Mouse (Mus musculus) gastrocnemius, postnatal 10 days (tissue): ENCODE data around the gene Slc35f3. TPM values are rescaled to one million over a fixed set of nuclear protein-coding genes. Genes with fewer than 3 reads are reported as not detected.
A peak's percentile ranks its signal among the peaks of the same experiment; 100 is the strongest.

Experiments
- DNase-seq: peaks from one replicate; pipeline ENCODE4 v3.0.0; 2021; ENCODE audit warnings: mixed read lengths
- long read RNA-seq, 2 experiments: library from polyadenylated mRNA; stranded (forward); transcript quantifications; one replicate each; pipeline ENCODE4 v2.0.0; 2021
- total RNA-seq, 2 experiments: library from RNA; stranded (reverse); gene quantifications; 2 replicates each; pipeline ENCODE4 v1.2.3; 2021

Slc35f3 gene
- total RNA-seq = under 1 TPM; 0.25 to 0.35 TPM
- long read RNA-seq, experiment 1, partial matches to known transcripts = 0 of 1 reads
- long read RNA-seq, experiment 1, other reads (novel, unspliced or antisense) = 1 of 1 reads
- long read RNA-seq, experiment 2 = 0 reads

DNA sequence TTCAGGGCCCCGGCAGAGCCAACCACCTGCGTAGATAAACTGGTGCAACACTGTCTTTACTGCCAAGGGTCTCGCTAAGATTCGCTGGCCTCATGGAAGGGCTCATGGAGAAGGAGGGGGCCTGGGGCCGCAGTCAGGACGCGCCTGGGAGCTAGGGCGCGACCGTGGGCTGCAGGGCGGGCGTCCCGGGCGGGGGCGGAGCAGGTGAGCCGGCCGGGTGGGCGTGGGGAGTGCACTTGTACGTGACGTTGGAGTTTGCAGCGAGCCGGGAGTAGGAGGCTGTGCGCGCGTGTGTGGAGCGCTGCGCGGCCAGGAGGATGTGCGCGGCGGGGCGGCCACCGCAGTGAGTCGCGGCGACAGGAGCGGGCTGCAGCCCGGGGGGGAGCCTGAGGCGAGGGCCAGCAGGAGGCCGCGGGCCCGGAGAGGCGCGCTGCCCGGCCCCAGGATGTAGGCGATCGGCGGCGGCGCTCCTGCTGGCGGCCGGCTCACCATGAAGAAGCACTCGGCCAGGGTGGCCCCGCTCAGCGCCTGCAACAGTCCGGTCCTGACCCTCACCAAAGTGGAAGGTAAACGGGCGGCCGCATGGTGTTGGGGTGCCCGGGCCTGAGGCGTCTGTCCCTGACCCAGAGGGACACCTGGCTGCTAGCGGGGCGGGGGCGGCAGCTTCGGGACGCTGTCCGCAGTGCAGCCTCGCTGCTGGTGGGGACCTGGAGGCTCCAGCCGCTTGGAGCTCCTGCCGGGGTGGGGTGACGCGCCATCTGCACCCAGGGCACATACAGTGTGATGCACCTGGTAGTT lies at the start of gene Slc35f3:
Gene Slc35f3 (plus strand): TSS at position 263 of the 798 bp plus-strand sequence.
- peak; percentile 26 for DNase-seq

DNA sequence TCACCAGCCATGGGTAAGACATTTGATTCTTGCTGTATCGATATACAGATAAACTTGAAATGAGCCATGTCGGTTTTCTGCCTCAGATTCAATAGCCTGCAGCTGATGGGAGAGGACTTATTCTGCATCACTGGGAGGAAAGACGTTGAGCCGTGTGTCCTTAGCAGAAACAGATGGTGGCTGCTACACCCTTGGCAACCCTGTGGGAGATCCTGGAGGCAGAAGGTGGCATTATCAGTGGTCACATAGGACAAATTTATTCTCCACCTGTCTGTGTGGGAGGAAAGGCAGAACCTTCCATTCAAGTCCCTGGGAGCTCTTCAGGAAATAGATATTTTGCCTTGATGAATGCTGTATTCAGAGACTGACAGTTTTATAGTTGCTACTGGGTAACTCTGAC lies 47.9 kb upstream of the Slc35f3 start:
- no peak for DNase-seq

DNA sequence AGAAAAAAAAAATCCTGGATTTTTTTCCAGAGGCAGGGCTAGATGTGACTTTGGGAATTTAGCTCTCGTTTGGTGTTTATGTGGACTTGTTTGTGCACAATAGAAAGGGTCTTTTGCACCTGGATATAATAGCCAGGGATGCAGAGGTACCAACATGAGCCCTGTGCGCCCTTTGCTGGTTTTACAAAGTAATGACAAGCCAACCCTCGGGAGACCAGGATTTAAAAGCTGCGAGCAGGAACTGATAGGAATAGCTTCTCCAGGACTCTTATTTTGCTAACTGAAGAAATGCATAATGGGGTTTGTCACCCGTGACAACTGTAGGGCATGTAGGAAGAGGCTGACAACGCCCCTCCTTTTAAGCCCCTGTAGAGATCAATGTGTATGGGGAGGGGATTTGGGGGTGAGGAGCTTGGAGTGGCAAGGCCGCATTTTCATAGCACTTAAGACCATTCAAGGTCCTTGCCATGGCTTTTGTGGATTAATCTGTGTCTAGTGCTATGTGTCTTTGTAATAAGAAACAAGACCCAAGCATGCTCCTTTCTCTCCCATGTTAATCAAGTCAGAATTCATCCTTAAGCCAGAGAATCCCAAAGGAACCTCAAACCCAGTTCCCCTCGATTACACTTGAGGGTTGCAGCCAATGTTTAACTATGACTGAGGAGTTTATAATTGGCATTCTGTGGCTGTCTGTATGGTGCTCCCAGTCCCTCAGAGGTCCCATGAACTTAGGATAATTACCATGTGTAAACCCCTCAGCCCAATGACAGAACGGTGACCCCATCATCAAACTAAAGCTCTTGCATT lies 41.6 kb upstream of the Slc35f3 start:
- no peak for DNase-seq

DNA sequence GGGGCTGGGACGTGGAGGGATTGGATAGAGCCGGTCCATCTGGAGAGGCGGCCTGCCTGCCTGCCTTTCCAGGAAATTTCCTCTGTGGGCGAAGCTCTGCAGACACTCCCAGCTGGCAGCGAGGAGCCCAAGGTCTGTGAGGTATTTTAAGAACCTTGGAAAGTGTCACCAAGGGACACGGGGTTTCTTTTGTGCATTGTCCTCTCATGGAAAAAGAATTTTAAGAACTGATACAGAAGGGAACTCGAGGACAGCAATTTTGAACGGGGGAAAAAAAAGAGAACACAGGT lies 41.0 kb upstream of the Slc35f3 start:
- no peak for DNase-seq

DNA sequence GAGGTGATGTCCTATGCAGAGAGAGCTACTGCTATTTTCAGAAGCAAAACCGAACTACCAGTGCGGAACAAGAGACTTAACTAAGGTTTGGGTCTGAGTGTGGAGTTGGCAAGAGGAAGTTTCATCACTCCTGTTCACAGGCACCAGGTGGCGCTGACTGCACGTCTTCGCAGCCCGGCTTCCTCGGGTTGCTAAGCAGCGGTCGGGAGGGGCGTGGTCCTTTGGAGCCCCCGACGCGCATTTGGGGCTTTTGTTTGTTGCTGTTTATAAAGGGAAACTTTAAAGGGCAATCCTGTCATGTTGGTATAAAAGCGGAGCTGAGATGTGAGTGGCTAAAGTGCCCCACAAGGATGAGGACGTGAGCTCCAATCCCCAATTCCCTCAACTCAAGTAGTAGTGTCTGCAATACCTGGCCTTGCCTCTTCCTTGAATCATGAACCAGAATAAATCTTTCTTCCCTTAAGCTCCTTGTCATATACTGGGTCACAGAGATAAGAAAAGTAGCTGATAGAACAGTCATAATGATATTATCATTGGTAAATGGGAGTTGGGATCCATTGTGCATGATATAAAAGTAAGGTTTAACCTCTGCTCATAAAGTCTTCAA lies 40.1 kb upstream of the Slc35f3 start:
- DNase-seq = peak; percentile 77

DNA sequence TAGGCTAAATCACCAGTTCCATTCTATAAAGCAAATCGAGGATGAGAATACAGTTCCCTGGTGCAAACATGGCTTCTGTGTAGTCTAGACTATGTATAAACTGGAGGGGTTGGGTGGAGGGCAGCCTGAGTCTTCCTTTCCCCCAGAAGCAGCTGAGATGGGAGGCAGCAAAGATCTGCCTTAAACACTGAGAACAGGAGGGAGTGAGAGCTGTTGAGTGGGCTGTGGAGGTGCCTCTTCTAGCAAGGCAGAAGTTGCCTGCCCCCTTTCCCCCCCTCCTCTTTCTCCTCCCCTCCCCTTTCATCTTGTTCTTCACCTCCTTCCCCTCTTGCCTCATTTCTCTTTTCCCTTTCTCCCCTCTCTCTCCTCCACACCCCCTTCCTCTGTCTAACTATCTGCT lies 33.2 kb upstream of the Slc35f3 start:
- no peak for DNase-seq

DNA sequence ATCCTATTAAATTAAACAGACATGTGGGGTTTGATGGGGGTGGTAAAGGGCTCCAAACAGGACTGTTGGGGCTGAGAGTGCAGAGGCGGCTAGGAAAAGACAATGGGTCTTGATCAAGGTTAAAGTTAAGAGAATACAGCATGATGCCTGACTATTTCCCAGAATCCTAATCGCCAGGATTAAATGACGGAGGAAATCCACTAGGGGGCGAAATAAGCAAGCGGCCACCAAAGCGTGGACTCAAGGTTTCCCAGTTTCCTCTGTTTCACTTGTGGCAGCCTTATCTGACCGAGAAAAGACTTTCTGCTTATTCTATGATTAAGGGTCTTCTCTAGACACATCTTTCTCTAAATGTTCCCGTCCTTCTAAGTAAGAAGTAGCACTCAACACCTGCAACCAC lies 31.2 kb upstream of the Slc35f3 start:
- no peak for DNase-seq

DNA sequence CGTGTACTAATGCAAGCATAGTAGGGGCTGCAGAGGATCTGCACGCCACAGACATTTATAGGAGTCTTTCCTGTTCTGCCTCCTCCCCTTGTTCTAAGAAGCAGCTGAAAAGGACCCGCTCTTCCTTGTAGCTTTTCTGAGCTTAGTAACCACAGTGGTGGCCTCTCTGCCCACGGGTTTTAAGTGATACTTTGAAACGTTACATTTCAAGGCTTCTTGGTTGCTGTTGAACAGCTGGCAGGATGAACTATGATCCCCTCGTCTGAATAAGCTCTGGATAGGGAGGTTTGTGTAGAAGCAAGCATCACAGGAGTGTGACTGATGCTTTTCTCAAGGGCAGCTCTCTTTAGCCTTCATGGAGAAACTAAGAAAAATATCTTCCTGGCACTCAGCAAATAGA lies 28.6 kb upstream of the Slc35f3 start:
- no peak for DNase-seq

DNA sequence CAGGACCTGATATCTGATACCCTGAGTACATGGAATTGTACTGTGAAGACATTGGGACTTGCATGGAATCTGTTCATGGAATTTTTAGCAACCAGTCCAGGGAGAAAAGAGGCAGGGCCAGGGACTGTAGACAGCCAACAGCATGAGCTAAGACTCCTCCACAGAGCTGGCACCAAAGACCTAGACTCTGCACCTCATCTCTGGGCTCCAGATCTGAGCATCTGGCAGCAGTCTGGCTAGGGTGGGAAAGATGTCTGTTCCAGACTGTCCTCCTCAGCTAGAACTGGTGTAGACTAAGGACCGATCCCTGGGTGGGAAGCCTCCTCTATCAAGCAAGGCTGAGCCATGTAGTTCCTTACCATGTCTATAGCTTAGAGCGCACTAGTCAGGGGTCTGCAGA lies 25.9 kb upstream of the Slc35f3 start:
- DNase-seq = no peak

DNA sequence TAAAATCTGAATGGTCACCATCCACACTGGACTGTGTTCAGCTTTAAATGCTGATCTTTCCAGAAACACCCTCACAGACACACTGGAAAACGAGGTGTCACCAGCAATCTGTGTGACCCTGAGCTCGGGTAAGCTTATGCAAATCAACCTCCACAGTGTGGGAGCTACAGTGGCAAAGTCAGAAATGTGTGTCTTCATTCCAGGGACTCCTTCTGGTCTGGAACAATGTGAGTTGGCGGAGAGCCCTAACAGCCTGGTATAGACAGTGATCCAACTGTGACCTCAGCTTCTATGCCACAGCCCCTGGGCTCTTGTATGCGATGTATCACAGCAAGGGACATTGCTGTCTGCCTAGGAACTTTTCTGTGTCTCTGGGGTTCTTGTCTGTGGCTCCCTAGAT lies 25.3 kb upstream of the Slc35f3 start:
- DNase-seq = no peak

DNA sequence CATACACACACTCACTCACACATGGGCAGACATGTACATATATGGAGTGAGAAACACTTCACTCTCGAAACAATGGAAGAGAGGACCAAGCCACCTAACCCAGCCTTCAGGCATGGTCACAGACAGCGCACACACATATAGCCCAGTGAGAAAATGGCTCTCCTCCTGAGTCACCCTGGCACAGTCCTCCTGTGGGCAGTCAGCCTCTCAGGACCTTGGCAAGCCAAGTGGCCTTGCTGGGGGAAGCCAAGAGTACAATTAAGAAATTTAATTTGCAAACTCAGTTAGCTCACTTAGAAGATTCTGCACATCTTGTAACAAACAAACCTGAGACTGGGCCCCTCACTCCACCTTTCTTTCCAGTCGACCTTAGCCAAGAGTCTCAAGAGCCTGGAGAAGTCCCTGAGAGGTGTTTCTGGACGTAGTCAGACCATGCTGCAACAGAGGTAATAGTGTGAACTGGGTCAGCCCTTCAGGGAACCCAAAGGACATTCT lies 23.4 kb upstream of the Slc35f3 start:
- DNase-seq = no peak

DNA sequence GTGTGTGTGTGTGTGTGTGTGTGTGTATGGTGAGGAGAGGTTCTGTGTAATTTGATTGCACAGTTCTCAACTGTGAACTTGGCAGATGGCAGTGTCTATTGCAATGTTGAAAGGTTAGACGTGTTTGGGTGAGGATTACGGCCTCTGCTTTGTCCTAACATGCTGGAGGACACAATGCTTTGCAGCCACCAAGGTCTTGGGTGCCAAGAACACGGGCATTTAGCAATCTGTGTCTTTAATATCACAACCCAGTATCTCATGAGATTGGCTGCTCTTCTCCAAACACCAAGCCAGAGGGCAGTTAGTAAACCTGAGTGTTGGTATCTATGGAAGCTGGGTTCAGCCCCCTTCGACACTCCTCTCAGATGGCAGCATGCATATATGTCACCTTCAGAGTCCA lies 22.5 kb upstream of the Slc35f3 start:
- no peak for DNase-seq

DNA sequence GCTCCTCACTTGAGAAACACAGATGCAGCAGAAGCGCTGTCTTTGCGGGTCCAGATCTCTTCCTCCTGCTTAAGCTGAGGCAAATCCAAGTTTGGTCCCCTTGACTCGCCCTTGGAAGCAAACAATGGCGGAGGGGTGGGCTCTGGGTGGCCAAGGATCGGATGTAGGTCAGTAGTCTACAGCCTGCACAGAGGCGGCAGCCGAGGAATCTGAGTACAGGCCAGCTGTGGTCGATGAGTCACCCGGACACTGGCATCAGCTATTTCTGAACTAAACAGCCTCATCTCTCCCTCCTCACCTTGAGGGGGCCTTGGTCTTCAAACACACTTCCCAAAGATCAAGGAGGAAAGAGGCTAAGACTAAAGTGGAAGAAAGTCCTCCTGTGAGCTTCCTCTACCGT lies 6.4 kb upstream of the Slc35f3 start:
- no peak for DNase-seq

DNA sequence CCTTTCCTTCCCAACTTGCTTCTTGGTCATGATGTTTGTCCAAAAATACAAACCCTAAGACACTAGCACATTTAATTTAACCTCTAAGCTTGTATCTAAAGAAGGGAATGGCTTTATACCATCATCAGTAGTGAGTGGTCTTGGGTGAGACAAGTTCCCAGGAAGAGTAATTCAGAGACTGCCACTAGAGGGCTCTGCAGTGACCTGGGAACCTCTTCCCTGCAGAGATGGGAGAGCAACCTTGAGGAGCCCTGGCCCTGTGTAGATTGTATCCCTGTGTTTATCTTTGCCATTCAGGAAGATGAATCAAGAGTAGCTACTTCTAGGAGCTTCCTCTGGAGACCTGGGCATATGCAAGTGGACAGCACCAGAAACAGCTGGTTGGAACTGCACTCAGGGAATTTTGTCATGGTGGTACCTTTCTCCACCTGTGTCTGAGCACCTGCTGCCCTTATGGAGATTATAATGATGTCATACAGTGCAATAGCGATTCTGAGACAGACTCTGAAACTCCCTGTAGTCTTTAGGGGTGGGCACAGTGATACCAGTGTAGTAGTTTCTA lies 993 bp upstream of the Slc35f3 start:
- peak; percentile 16 for DNase-seq

DNA sequence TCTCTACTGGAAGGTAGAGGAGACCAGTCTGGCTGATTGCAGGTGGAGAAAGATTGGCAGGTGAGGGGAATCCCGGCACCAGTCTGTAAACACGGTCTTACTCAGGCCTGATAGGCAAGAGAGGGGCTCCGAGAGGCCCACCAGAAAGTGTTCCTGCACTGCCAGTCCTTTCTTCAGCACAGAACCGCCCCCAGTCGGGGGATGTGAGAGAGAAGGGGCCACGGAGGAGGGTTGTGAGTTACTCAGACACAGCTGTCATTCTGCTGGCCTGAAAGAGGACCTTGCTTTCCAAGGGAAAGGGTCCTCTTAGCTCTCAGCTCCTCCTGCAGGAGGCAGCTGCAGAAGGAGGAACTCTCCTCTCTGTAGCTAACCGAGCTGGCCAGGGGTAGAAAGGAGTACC lies 975 bp downstream of the Slc35f3 start:
- no peak for DNase-seq

DNA sequence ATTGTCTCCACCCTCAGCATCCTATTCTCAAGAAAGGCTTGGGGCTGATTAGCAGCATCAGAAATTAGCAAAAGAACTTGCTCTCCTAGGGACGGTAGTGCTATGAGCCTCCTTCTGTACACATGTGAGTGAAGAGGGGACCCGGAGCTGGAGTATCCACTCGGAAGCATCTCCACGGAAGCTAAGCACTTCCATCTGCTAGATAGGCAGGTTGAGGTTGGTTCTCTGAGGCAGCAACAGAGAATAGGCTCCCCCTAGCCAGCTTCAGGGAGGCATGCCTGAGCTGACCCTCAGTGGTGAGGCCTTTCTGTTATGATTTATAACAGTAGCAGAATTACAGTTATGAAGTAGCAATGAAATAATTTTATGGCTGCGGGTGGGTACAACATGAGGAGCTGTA lies 2.0 kb downstream of the Slc35f3 start:
- no peak for DNase-seq

DNA sequence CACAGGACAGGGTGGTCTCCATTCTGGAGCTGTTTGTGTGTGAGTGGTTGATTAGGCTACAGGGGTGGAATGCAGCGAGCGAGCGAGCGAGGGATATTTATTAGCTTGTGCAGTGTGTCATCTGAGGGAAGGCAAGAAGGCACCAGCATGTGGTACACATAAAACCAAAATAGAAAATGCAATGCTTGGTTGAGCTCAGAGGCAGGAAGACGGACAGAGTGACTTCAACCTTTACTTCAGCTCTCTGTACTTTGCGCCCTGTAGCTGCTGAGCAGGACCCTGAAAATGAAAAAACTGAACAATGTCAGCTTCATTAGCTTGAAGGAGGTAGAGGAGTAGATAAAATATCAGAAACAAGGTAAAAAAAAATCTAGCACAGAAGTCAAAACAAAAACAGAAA lies 3.2 kb downstream of the Slc35f3 start:
- no peak for DNase-seq

DNA sequence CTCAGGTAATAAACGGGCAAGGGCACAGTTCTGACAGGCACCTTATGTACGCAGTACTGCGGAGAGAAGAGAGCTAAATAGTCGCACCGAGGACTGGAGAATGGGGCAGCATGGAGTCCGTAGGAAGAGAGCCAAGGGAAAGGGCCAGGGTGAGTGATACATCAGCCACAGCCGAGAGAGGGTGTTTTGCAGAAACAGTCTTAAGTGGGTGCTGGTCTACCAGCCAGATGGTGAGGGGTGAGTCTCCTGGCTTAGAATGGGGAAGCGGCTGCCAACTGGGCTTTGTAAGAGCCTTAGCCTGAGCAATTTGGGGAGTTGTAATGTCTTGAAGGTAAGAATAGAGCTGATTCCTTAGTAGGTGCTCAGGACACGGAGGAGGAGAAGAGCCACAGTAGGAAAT lies 8.8 kb downstream of the Slc35f3 start:
- no peak for DNase-seq

DNA sequence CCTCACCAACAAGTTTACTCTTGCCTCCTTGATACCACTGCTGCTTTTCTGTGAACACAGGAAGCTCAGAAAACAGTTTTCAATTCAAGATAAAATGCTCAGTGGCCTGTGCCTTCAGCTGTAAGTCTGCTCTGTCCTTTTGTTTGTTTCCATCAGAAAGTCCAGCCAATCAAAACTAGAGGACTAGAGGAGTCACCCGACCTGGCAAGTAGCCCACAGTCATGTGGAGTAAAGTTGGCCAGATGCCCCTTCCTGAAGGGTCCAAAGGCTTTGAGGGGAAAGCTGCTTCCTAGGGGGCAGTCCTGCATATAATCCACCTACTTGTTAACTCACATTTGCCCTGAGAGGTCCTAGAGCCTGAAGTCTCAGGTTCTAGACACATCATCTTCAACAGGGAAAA lies 10.7 kb downstream of the Slc35f3 start:
- peak; percentile 38 for DNase-seq

DNA sequence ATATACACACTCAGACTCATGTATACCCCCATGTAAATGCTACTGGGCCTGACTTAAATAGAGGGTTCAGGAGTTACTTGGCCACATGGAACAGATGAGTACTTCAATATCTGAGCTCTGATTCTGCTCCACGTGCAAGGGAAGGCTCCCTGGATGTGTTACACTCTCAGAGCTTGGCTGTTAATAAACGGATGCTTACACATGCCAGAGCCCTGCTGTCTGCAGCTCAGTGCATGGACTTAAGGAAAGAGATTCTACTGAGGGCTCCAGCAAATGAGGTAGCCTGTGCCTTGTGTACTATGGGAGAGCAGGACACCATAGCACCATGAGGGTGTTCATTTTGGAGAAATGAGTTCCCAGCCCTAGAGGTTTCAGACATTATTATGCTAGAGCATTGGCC lies 26.6 kb downstream of the Slc35f3 start:
- DNase-seq = no peak

DNA sequence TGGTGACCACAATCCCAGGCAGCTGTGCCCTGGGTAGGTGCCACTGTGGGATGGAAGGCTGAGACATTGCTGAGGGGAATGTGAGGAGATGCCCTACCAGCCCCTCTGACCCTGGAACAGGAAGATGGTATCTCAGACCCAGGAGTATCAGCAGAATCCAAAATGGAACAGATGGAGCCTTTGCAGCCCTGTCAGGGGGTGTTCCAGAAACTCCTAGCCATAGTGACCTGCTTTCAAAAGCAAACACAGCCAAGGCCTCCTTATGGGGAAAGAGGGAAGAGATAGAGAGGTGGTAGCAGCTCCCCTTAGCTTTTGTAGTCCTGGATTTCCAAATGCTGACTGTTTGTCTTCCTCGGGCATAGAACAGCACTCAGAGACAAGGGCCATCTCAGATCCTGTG lies 27.8 kb downstream of the Slc35f3 start:
- DNase-seq = no peak

DNA sequence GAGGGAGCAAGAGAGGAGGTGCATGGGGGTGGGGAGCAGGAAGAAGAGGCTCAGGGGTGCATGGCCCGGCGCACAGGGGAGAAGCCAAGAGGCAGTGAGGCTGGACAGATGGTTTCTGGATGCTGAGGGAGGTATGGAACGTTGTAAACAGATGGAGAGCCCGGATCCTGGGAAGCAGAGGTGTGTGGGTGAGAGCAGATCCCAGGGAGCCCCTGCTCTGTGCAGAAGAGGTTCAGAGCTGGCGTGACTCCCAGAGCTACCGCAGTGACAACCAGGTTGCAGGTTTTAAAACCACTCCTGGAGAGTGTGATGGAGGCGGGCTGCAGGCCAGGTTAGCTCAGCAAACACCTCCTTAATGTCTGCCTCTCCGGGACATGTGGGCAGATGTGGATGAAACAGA lies 28.4 kb downstream of the Slc35f3 start:
- no peak for DNase-seq

DNA sequence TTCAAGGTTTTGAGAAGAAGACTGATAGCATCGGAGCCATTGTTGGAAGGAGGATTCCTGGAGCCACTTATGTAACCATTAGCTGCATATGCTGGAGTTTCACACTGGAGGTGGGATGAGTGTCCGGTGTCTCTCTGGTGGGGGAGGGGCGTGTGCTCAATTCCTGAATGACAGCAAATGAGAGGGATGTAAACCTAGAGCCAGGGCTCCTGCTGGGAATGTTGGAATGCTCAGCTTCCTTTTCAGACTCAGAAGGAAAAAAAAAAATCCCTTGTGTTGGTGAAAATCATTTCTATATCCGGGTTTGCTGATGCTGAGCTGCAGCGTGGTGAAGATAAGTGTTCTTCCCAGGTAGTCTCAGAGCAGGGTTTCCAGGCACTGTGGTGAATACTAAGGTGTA lies 29.4 kb downstream of the Slc35f3 start:
- no peak for DNase-seq
